Mouse (Mus musculus): ENCODE measurements at regions not wholly inside any gene's neighbourhood (a gene's known extent, or its start where the extent isn't known, plus 50 kb on each side); places are given as distances from the start of the nearest gene placed in this dataset.

DNA sequence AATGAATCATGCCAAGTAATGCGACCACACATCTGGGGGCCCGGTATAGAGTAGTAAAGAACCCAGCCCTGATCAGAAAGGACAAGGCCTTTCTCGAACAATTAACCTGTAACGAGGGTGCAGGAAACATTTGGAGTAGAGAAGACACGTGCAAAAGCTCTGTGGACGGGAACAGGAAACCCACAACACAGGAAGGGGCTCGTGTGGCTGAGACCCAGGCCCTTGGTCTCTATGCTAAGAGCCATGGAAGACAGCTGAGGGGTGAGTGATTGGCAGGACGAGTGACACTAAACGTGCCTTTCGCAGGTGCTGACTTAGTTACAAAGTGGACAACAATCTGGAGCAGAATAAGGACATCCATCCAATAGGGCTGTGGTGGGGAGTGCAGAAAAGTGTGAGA, 106.3 kb downstream of the Sp3 start:
- Histone ChIP-seq H3K27me3 (ENCODE audit: insufficient read depth, low read length) (no peaks in the 10 kb centered on the region), H3K9me3 (ENCODE audit: low read length) (no peaks in the 10 kb centered on the region), H3K27ac (ENCODE audit: low read depth, low read length) (no peak overlapping the region), H3K9ac (replicated peaks; ENCODE audit: low read length, poor library complexity, severe bottlenecking) (no peak overlapping the region), H3K4me1 (ENCODE audit: insufficient read depth, low read length) (no peaks in the 10 kb centered on the region), H3K4me2 (ENCODE audit: low read depth, low read length, poor library complexity, severe bottlenecking) (no peak overlapping the region), H3K4me3 (ENCODE audit: low read depth, low read length) (no peak overlapping the region), H3K36me3 (ENCODE audit: insufficient read depth, low read length) (no peaks in the 10 kb centered on the region)
- no peak for ATAC-seq (ENCODE audit: low FRiP score)
- DNase-seq (ENCODE audit: low spot score), result no peak
- no peak for TF ChIP-seq CTCF (IDR thresholded peaks at IDR 0.05)
- 85% methylated on average over 10 of the region's 10 CpGs for WGBS

DNA sequence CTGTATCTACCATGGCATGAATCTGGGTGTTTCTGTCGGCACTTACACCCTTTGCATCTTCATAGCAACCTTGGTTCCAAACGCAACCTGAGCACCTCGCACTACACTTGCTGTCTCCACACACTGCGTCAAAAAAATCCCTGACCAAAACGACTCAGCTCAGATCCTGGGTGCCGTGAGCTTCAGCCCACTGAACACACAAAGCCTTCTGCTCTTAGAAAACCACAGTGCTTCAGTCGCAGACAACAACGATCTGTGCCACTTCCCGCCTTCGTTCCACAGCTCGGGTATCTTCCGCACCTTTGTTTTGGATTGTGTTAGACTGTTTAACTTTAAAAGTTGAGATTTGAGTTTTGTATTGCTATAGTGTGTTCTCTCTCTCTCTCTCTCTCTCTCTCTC, 105.7 kb downstream of the Sp3 start:
- no peak for DNase-seq (ENCODE audit: low spot score)
- Histone ChIP-seq H3K27ac (ENCODE audit: low read depth, low read length) (no peak overlapping the region), H3K4me2 (ENCODE audit: low read depth, low read length, poor library complexity, severe bottlenecking) (no peak overlapping the region), H3K36me3 (ENCODE audit: insufficient read depth, low read length) (no peaks in the 10 kb centered on the region), H3K9me3 (ENCODE audit: low read length) (no peaks in the 10 kb centered on the region), H3K27me3 (ENCODE audit: insufficient read depth, low read length) (no peaks in the 10 kb centered on the region), H3K9ac (replicated peaks; ENCODE audit: low read length, poor library complexity, severe bottlenecking) (no peak overlapping the region), H3K4me3 (ENCODE audit: low read depth, low read length) (no peak overlapping the region), H3K4me1 (ENCODE audit: insufficient read depth, low read length) (no peaks in the 10 kb centered on the region)
- TF ChIP-seq CTCF (IDR thresholded peaks at IDR 0.05), result no peak
- WGBS, result 87% methylated on average over 12 of the region's 12 CpGs
- no peak for ATAC-seq (ENCODE audit: low FRiP score)

GRCm38 (mm10) chr2:72875677-72876076, 104.6 kb downstream of the Sp3 start:
- DNase-seq (ENCODE audit: low spot score) (no peak), ATAC-seq (ENCODE audit: low FRiP score) (no peak)
- Histone ChIP-seq H3K4me2 (ENCODE audit: low read depth, low read length, poor library complexity, severe bottlenecking) (no peak overlapping the region), H3K4me1 (ENCODE audit: insufficient read depth, low read length) (no peaks in the 10 kb centered on the region), H3K9ac (replicated peaks; ENCODE audit: low read length, poor library complexity, severe bottlenecking) (no peak overlapping the region), H3K4me3 (ENCODE audit: low read depth, low read length) (no peak overlapping the region), H3K27ac (ENCODE audit: low read depth, low read length) (no peak overlapping the region), H3K36me3 (ENCODE audit: insufficient read depth, low read length) (no peaks in the 10 kb centered on the region), H3K27me3 (ENCODE audit: insufficient read depth, low read length) (no peaks in the 10 kb centered on the region), H3K9me3 (ENCODE audit: low read length) (no peaks in the 10 kb centered on the region)
- TF ChIP-seq CTCF (IDR thresholded peaks at IDR 0.05), result no peak
- WGBS, result 91% methylated on average over 2 of the region's 2 CpGs

GRCm38 (mm10) chr2:72880016-72880415, 100.2 kb downstream of the Sp3 start:
- no peaks in the 10 kb centered on the region for H3K9me3 ChIP-seq (ENCODE audit: low read length)
- ATAC-seq (ENCODE audit: low FRiP score) (no peak), DNase-seq (ENCODE audit: low spot score) (no peak)
- H3K4me3 ChIP-seq (ENCODE audit: low read depth, low read length), result no peak overlapping the region
- H3K27ac ChIP-seq (ENCODE audit: low read depth, low read length), result no peak overlapping the region
- no peaks in the 10 kb centered on the region for H3K4me1 ChIP-seq (ENCODE audit: insufficient read depth, low read length)
- no peak overlapping the region for H3K4me2 ChIP-seq (ENCODE audit: low read depth, low read length, poor library complexity, severe bottlenecking)
- no peak overlapping the region for H3K9ac ChIP-seq (replicated peaks; ENCODE audit: low read length, poor library complexity, severe bottlenecking)
- no peaks in the 10 kb centered on the region for H3K27me3 ChIP-seq (ENCODE audit: insufficient read depth, low read length)
- WGBS, result 100% methylated on average over 2 of the region's 2 CpGs
- no peak for TF ChIP-seq CTCF (IDR thresholded peaks at IDR 0.05)
- no peaks in the 10 kb centered on the region for H3K36me3 ChIP-seq (ENCODE audit: insufficient read depth, low read length)

GRCm38 (mm10) chr2:72881554-72881953, 98.7 kb downstream of the Sp3 start:
- H3K36me3 ChIP-seq (ENCODE audit: insufficient read depth, low read length), result no peaks in the 10 kb centered on the region
- no peak for DNase-seq (ENCODE audit: low spot score)
- no peaks in the 10 kb centered on the region for H3K9me3 ChIP-seq (ENCODE audit: low read length)
- H3K27me3 ChIP-seq (ENCODE audit: insufficient read depth, low read length), result no peaks in the 10 kb centered on the region
- TF ChIP-seq CTCF (IDR thresholded peaks at IDR 0.05), result no peak
- H3K4me3 ChIP-seq (ENCODE audit: low read depth, low read length), result no peak overlapping the region
- H3K4me1 ChIP-seq (ENCODE audit: insufficient read depth, low read length), result no peaks in the 10 kb centered on the region
- H3K9ac ChIP-seq (replicated peaks; ENCODE audit: low read length, poor library complexity, severe bottlenecking), result no peak overlapping the region
- no peak overlapping the region for H3K4me2 ChIP-seq (ENCODE audit: low read depth, low read length, poor library complexity, severe bottlenecking)
- ATAC-seq (ENCODE audit: low FRiP score), result no peak
- no peak overlapping the region for H3K27ac ChIP-seq (ENCODE audit: low read depth, low read length)
- WGBS, result 76% methylated on average over 2 of the region's 2 CpGs

DNA sequence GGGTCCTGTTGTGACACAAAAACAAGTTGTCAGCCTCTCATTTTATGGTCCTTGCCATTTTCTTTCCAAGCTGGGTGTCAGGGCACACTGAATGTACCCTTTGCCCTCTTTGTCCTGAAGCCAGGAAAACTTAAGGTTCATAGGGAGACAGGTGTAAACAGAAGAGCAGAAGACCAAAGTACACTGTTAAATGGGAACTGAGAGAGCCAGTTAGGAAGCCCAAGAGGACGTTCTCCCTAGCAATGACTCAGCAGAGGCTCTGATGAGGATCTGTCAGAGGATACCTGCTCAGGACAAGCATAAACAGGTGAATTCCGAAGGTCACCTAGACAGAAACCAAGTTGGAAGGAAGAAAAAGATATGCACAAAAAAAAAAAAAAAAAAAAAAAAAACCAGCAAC, 94.0 kb downstream of the Sp3 start:
- H3K9me3 ChIP-seq (ENCODE audit: low read length), result no peaks in the 10 kb centered on the region
- no peak overlapping the region for H3K4me2 ChIP-seq (ENCODE audit: low read depth, low read length, poor library complexity, severe bottlenecking)
- H3K27ac ChIP-seq (ENCODE audit: low read depth, low read length), result no peak overlapping the region
- ATAC-seq (ENCODE audit: low FRiP score) (no peak), DNase-seq (ENCODE audit: low spot score) (no peak)
- no peak overlapping the region for H3K9ac ChIP-seq (replicated peaks; ENCODE audit: low read length, poor library complexity, severe bottlenecking)
- H3K4me1 ChIP-seq (ENCODE audit: insufficient read depth, low read length), result no peaks in the 10 kb centered on the region
- H3K4me3 ChIP-seq (ENCODE audit: low read depth, low read length), result no peak overlapping the region
- no peaks in the 10 kb centered on the region for H3K36me3 ChIP-seq (ENCODE audit: insufficient read depth, low read length)
- 80% methylated on average over 2 of the region's 2 CpGs for WGBS
- TF ChIP-seq CTCF (IDR thresholded peaks at IDR 0.05), result no peak
- H3K27me3 ChIP-seq (ENCODE audit: insufficient read depth, low read length), result no peaks in the 10 kb centered on the region

Data from midbrain, postnatal 0 days (tissue).